Mouse (Mus musculus) heart, adult 2 months (tissue): ENCODE results near the gene Ccdc177. TPM values are rescaled to one million over a fixed set of nuclear protein-coding genes. Genes with fewer than 3 reads are reported as not detected.

Experiments
- DNase-seq, 2 experiments: peaks; one replicate each; pipeline ENCODE4 v3.0.0; 2021
- H3K27ac ChIP-seq: fragments of 200-600 bp; 2 replicates; pipeline ENCODE4 v1.8.1; 2022
- H3K27me3 ChIP-seq: fragments of 200-500 bp; 2 replicates; pipeline ENCODE4 v1.6.1; 2012; ENCODE audit warnings: mild to moderate bottlenecking, low read length, inconsistent platforms, mixed read lengths; ENCODE audit not compliant: control insufficient read depth, insufficient read depth
- H3K36me3 ChIP-seq: fragments of 200-500 bp; 2 replicates; pipeline ENCODE4 v1.6.1; 2012; ENCODE audit warnings: low read length, inconsistent platforms; ENCODE audit not compliant: control insufficient read depth, insufficient read depth
- H3K4me1 ChIP-seq: fragments of 200-500 bp; 2 replicates; pipeline ENCODE4 v1.6.1; 2011; ENCODE audit warnings: low read length; ENCODE audit not compliant: control insufficient read depth, insufficient read depth
- H3K4me3 ChIP-seq: fragments of 200-600 bp; 2 replicates; pipeline ENCODE4 v1.8.1; 2022
- H3K79me2 ChIP-seq: fragments of 200-500 bp; replicated peaks from 2 replicates; pipeline ENCODE4 v1.6.1; 2012; ENCODE audit warnings: mild to moderate bottlenecking, inconsistent platforms, low read length, moderate library complexity, mixed read lengths; ENCODE audit not compliant: control insufficient read depth, insufficient read depth
- H3K9ac ChIP-seq: fragments of 200-500 bp; 2 replicates; pipeline ENCODE4 v1.6.1; 2012; ENCODE audit warnings: low read depth, mild to moderate bottlenecking, control low read depth, inconsistent platforms, low read length, mixed read lengths
- CTCF ChIP-seq: fragments of 200-600 bp; IDR thresholded peaks from 2 replicates; pipeline ENCODE4 v1.8.1; 2022; ENCODE audit warnings: antibody characterized with exemption, mild to moderate bottlenecking, moderate library complexity
- EP300 ChIP-seq: fragments of 200-500 bp; IDR thresholded peaks from 2 replicates; pipeline ENCODE4 v1.6.1; 2011; ENCODE audit warnings: low read depth, low read length, control low read depth; ENCODE audit not compliant: insufficient read depth
- POLR2A ChIP-seq: fragments of 200-500 bp; IDR thresholded peaks from 2 replicates; pipeline ENCODE4 v1.6.1; 2011; ENCODE audit warnings: mild to moderate bottlenecking, low read depth, low read length, control low read depth; ENCODE audit not compliant: insufficient read depth
- WGBS: fragments of 180-500 bp; shearing (Covaris S2); methylation state at CpG from one replicate; pipeline ENCODE4 v1.1.7; 2018; 5-methylcytosine and 5-hydroxymethylcytosine counted together
- intact Hi-C: fragments of 180-260 bp; cut with DNase I; formaldehyde crosslinking; loops from one replicate; pipeline ENCODE4 v1.15.1; 2025
- long read RNA-seq: library from polyadenylated mRNA; stranded (forward); transcript quantifications from one replicate; pipeline ENCODE4 v2.0.0, GENCODE M21; 2021
- polyA plus RNA-seq: library from polyadenylated mRNA; depleted of rRNA; stranded (reverse); fragments of >200 nt; gene quantifications from 2 replicates; pipeline ENCODE4 v1.2.3, GENCODE M21; 2012; rRNA removed
- total RNA-seq, 2 experiments: library from RNA; stranded (reverse); gene quantifications; 2 replicates each; pipeline ENCODE4 v1.2.3; 2021

Gene Ccdc177
- total RNA-seq (under 1 TPM in 1 of 2 experiments, not detected in 1; 0.05 TPM), polyA plus RNA-seq (not detected in 2 replicates)
- long read RNA-seq, result 0 reads

GRCm38 (mm10) chr12:80760396-80760801 is at the start of gene Ccdc177:
Ccdc177 (minus strand) TSS chr12:80760687.
- Histone ChIP-seq H3K4me3 (peak within 1 kb of the TSS; percentile 39), H3K27me3 (peaks cover 15% of the 10 kb centered on the region), H3K9ac (no peak within 1 kb of the TSS), H3K79me2 (no peaks in the 10 kb centered on the region), H3K27ac (no peak within 1 kb of the TSS), H3K36me3 (no peaks in the 10 kb centered on the region), H3K4me1 (no peaks in the 10 kb centered on the region)
- under 1% methylated on average over 24 of the region's 24 CpGs for WGBS
- DNase-seq, result peak; percentile 68 to 78
- intact Hi-C loops, result no loop called here
- TF ChIP-seq CTCF (peak; percentile 96), EP300 (no peak)

- H3K4me3 ChIP-seq, result no peak overlapping the region
- H3K79me2 ChIP-seq, result peaks cover 17% of the 10 kb centered on the region
- 3% methylated on average over 2 of the region's 2 CpGs for WGBS
- intact Hi-C loops, result no loop called here
- H3K27ac ChIP-seq, result peak overlapping the region; percentile 21
- peaks cover 80% of the 10 kb centered on the region for H3K36me3 ChIP-seq
- H3K9ac ChIP-seq, result no peak overlapping the region
- DNase-seq, result no peak
- H3K4me1 ChIP-seq, result peaks cover 46% of the 10 kb centered on the region
- TF ChIP-seq CTCF, result no peak
- no peak for TF ChIP-seq POLR2A
- TF ChIP-seq EP300, result no peak
- H3K27me3 ChIP-seq, result no peaks in the 10 kb centered on the region
Observed at GRCm38 (mm10) chr12:80810005-80810404, 49.5 kb upstream of the Ccdc177 start.

- Histone ChIP-seq H3K4me3 (no peak overlapping the region), H3K4me1 (peaks cover 51% of the 10 kb centered on the region), H3K9ac (no peak overlapping the region), H3K27me3 (no peaks in the 10 kb centered on the region), H3K27ac (no peak overlapping the region), H3K36me3 (peaks cover 83% of the 10 kb centered on the region), H3K79me2 (peaks cover 20% of the 10 kb centered on the region)
- whole genome bisulfite sequencing, result 75% methylated on average over 2 of the region's 2 CpGs
- no peak for TF ChIP-seq EP300
- TF ChIP-seq POLR2A, result no peak
- TF ChIP-seq CTCF, result no peak
- intact Hi-C loops, result no loop called here
- DNase-seq, result no peak
Observed at GRCm38 (mm10) chr12:80807451-80808085, 47.1 kb upstream of the Ccdc177 start.

- Histone ChIP-seq H3K9ac (no peak overlapping the region), H3K79me2 (peaks cover 20% of the 10 kb centered on the region), H3K4me3 (no peak overlapping the region), H3K27me3 (no peaks in the 10 kb centered on the region), H3K27ac (no peak overlapping the region), H3K4me1 (peaks cover 35% of the 10 kb centered on the region), H3K36me3 (peaks cover 70% of the 10 kb centered on the region)
- TF ChIP-seq EP300 (no peak), POLR2A (no peak), CTCF (no peak)
- intact Hi-C loops, result no loop called here
- DNase-seq, result no peak
- WGBS, result 74% methylated on average over 6 of the region's 6 CpGs
Observed at GRCm38 (mm10) chr12:80804861-80805428, 44.5 kb upstream of the Ccdc177 start.

GRCm38 (mm10) chr12:80803924-80804323 is 43.4 kb upstream of the Ccdc177 start:
- Histone ChIP-seq H3K36me3 (peaks cover 63% of the 10 kb centered on the region), H3K79me2 (peaks cover 19% of the 10 kb centered on the region), H3K27ac (peak overlapping the region; percentile 8; the same call in 1 of the 2 replicates), H3K9ac (no peak overlapping the region), H3K4me3 (no peak overlapping the region), H3K27me3 (no peaks in the 10 kb centered on the region), H3K4me1 (peaks cover 28% of the 10 kb centered on the region)
- TF ChIP-seq POLR2A, result no peak
- TF ChIP-seq EP300, result no peak
- TF ChIP-seq CTCF, result no peak
- 11% methylated on average over 3 of the region's 3 CpGs for WGBS
- intact Hi-C loops, result no loop called here
- peak; percentile 66 to 71 for DNase-seq

GRCm38 (mm10) chr12:80801443-80801842 is 41.0 kb upstream of the Ccdc177 start:
- WGBS, result 88% methylated on average over 1 of the region's 1 CpGs

More at GRCm38 (mm10) chr12:80801443-80801842, 41.0 kb upstream of the Ccdc177 start:
- Histone ChIP-seq H3K27me3 (no peaks in the 10 kb centered on the region), H3K36me3 (peaks cover 58% of the 10 kb centered on the region), H3K9ac (no peak overlapping the region), H3K79me2 (peaks cover 13% of the 10 kb centered on the region), H3K4me3 (no peak overlapping the region), H3K27ac (peak overlapping the region; percentile 10; the same call in 1 of the 2 replicates), H3K4me1 (peaks cover 21% of the 10 kb centered on the region)
- intact Hi-C loops, result no loop called here
- TF ChIP-seq CTCF (peak; percentile 42), POLR2A (no peak)
- DNase-seq, result no peak
